Mouse (Mus musculus) lung, embryonic 15.5 days (tissue): Measurements from ENCODE around the gene Fosl2. TPM values are rescaled to one million over a fixed set of nuclear protein-coding genes. Genes with fewer than 3 reads are reported as not detected.

ENCODE experiments used
- ATAC-seq: fragments of 200-750 bp; cut with Nextera tagmentation; 2 replicates; pipeline ENCODE4 v1.8.0; 2017; ENCODE audit warnings: moderate number of reproducible peaks, borderline replicate concordance; ENCODE audit not compliant: low FRiP score, low TSS enrichment; ENCODE audit errors: extremely low read depth
- H3K27ac ChIP-seq: fragments of 300-500 bp; sonication (generic); 2 replicates; pipeline ENCODE4 v1.5.1; 2015; ENCODE audit warnings: moderate library complexity, mild to moderate bottlenecking, inconsistent platforms
- H3K27me3 ChIP-seq: fragments of 300-500 bp; sonication (generic); 2 replicates; pipeline ENCODE4 v1.6.1; 2015; ENCODE audit warnings: inconsistent platforms
- H3K36me3 ChIP-seq: fragments of 300-500 bp; sonication (generic); 2 replicates; pipeline ENCODE4 v1.6.1; 2015; ENCODE audit warnings: inconsistent platforms
- H3K4me1 ChIP-seq: fragments of 300-500 bp; sonication (generic); 2 replicates; pipeline ENCODE4 v1.6.1; 2015; ENCODE audit warnings: inconsistent platforms
- H3K4me2 ChIP-seq: fragments of 300-500 bp; sonication (generic); 2 replicates; pipeline ENCODE4 v1.6.1; 2015; ENCODE audit warnings: inconsistent platforms, mild to moderate bottlenecking, moderate library complexity
- H3K4me3 ChIP-seq: fragments of 300-500 bp; sonication (generic); 2 replicates; pipeline ENCODE4 v1.5.1; 2015; ENCODE audit warnings: mild to moderate bottlenecking, inconsistent platforms
- H3K9ac ChIP-seq: fragments of 300-500 bp; sonication (generic); 2 replicates; pipeline ENCODE4 v1.6.1; 2015; ENCODE audit warnings: inconsistent platforms
- H3K9me3 ChIP-seq: fragments of 300-500 bp; sonication (generic); 2 replicates; pipeline ENCODE4 v1.6.1; 2016; ENCODE audit warnings: inconsistent platforms
- WGBS: fragments of 180-500 bp; shearing (Covaris S2); methylation state at CpG from one replicate; pipeline ENCODE4 v1.1.7; 2015; 5-methylcytosine and 5-hydroxymethylcytosine counted together
- polyA plus RNA-seq: library from polyadenylated mRNA; unstranded; fragments of >200 nt; fragmentation: Nextera tagmentation; extraction: Ambion mirVana; gene quantifications from 2 replicates; pipeline ENCODE4 v1.2.1, GENCODE M21; 2015

Gene Fosl2
- polyA plus RNA-seq, 1 experiment from 2014 or later: 3.6 TPM

- no peak for ATAC-seq
- no peaks in the 10 kb centered on the region for H3K27me3 ChIP-seq
- H3K9ac ChIP-seq: no peak overlapping the region
- WGBS: 42% methylated on average over 4 of the region's 4 CpGs
- H3K4me2 ChIP-seq: no peak overlapping the region
- H3K36me3 ChIP-seq: no peaks in the 10 kb centered on the region
- no peaks in the 10 kb centered on the region; the same call in 1 of the 2 replicates for H3K4me1 ChIP-seq
- no peak overlapping the region for H3K4me3 ChIP-seq
- no peaks in the 10 kb centered on the region for H3K9me3 ChIP-seq
- no peak overlapping the region for H3K27ac ChIP-seq
Measured at GRCm38 (mm10) chr5:32110651-32111050, 24.9 kb upstream of the Fosl2 start.

- WGBS: 73% methylated on average over 7 of the region's 7 CpGs
- no peak for ATAC-seq
- H3K27ac ChIP-seq: no peak overlapping the region
Measured at GRCm38 (mm10) chr5:32112206-32112916, 23.2 kb upstream of the Fosl2 start.

GRCm38 (mm10) chr5:32120901-32121376 is 14.7 kb upstream of the Fosl2 start:
- no peak overlapping the region for H3K4me2 ChIP-seq
- H3K27ac ChIP-seq: no peak overlapping the region
- 53% methylated on average over 11 of the region's 11 CpGs for WGBS
- H3K36me3 ChIP-seq: no peaks in the 10 kb centered on the region
- no peaks in the 10 kb centered on the region for H3K27me3 ChIP-seq
- H3K4me3 ChIP-seq: no peak overlapping the region
- H3K9me3 ChIP-seq: no peaks in the 10 kb centered on the region
- ATAC-seq: no peak
- H3K9ac ChIP-seq: no peak overlapping the region
- H3K4me1 ChIP-seq: 0 out of 2 replicates have a peak, but pooled peaks cover 4% of the 10 kb centered on the region

More at GRCm38 (mm10) chr5:32112206-32112916, 23.2 kb upstream of the Fosl2 start:
- H3K9ac ChIP-seq: no peak overlapping the region
- no peak overlapping the region for H3K4me2 ChIP-seq
- H3K36me3 ChIP-seq: no peaks in the 10 kb centered on the region
- H3K27me3 ChIP-seq: no peaks in the 10 kb centered on the region
- H3K4me3 ChIP-seq: no peak overlapping the region
- H3K9me3 ChIP-seq: no peaks in the 10 kb centered on the region
- H3K4me1 ChIP-seq: no peaks in the 10 kb centered on the region; the same call in 1 of the 2 replicates

- 0 out of 2 replicates have a peak, but pooled peaks cover 4% of the 10 kb centered on the region for H3K4me1 ChIP-seq
- no peaks in the 10 kb centered on the region for H3K36me3 ChIP-seq
- no peak overlapping the region for H3K27ac ChIP-seq
- H3K4me2 ChIP-seq: no peak overlapping the region
- H3K4me3 ChIP-seq: no peak overlapping the region
- 82% methylated on average over 6 of the region's 6 CpGs for WGBS
- no peak for ATAC-seq
- H3K9me3 ChIP-seq: no peaks in the 10 kb centered on the region
- H3K27me3 ChIP-seq: no peaks in the 10 kb centered on the region
- no peak overlapping the region for H3K9ac ChIP-seq
Measured at GRCm38 (mm10) chr5:32121936-32122335, 13.7 kb upstream of the Fosl2 start.

- 72% methylated on average over 5 of the region's 5 CpGs for WGBS
Measured at GRCm38 (mm10) chr5:32122363-32122762, 13.2 kb upstream of the Fosl2 start.

GRCm38 (mm10) chr5:32124957-32125356 is 10.6 kb upstream of the Fosl2 start:
- H3K27ac ChIP-seq: no peak overlapping the region
- ATAC-seq: no peak
- H3K4me1 ChIP-seq: 0 out of 2 replicates have a peak, but pooled peaks cover 13% of the 10 kb centered on the region
- no peak overlapping the region for H3K4me2 ChIP-seq
- 78% methylated on average over 6 of the region's 6 CpGs for WGBS
- no peaks in the 10 kb centered on the region for H3K36me3 ChIP-seq
- no peak overlapping the region for H3K4me3 ChIP-seq
- H3K9me3 ChIP-seq: no peaks in the 10 kb centered on the region
- no peak overlapping the region for H3K9ac ChIP-seq
- H3K27me3 ChIP-seq: no peaks in the 10 kb centered on the region

More at GRCm38 (mm10) chr5:32122363-32122762, 13.2 kb upstream of the Fosl2 start:
- Histone ChIP-seq H3K4me2 (no peak overlapping the region), H3K27me3 (no peaks in the 10 kb centered on the region), H3K4me3 (no peak overlapping the region), H3K9ac (no peak overlapping the region), H3K27ac (no peak overlapping the region), H3K36me3 (no peaks in the 10 kb centered on the region), H3K9me3 (no peaks in the 10 kb centered on the region), H3K4me1 (0 out of 2 replicates have a peak, but pooled peaks cover 4% of the 10 kb centered on the region)
- no peak for ATAC-seq

GRCm38 (mm10) chr5:32127226-32127625 is 8.4 kb upstream of the Fosl2 start:
- ATAC-seq: no peak
- Histone ChIP-seq H3K27me3 (no peaks in the 10 kb centered on the region), H3K4me1 (peaks cover 9% of the 10 kb centered on the region; the same call in 1 of the 2 replicates), H3K4me2 (no peak overlapping the region), H3K9ac (no peak overlapping the region), H3K4me3 (no peak overlapping the region), H3K9me3 (no peaks in the 10 kb centered on the region), H3K36me3 (no peaks in the 10 kb centered on the region), H3K27ac (no peak overlapping the region)
- WGBS: 66% methylated on average over 3 of the region's 3 CpGs

GRCm38 (mm10) chr5:32127927-32128326 is 7.7 kb upstream of the Fosl2 start:
- WGBS: 25% methylated on average over 3 of the region's 3 CpGs
- H3K27me3 ChIP-seq: no peaks in the 10 kb centered on the region
- no peaks in the 10 kb centered on the region for H3K36me3 ChIP-seq
- H3K4me1 ChIP-seq: peaks cover 11% of the 10 kb centered on the region; the same call in 1 of the 2 replicates
- H3K27ac ChIP-seq: no peak overlapping the region
- H3K9me3 ChIP-seq: no peaks in the 10 kb centered on the region
- H3K9ac ChIP-seq: no peak overlapping the region
- no peak for ATAC-seq
- no peak overlapping the region for H3K4me3 ChIP-seq
- no peak overlapping the region for H3K4me2 ChIP-seq

GRCm38 (mm10) chr5:32132971-32133501 is 2.6 kb upstream of the Fosl2 start:
- 0% methylated on average over 43 of the region's 48 CpGs for WGBS
- peak overlapping the region; percentile 63 for H3K9ac ChIP-seq

GRCm38 (mm10) chr5:32133549-32134004 is 2.0 kb upstream of the Fosl2 start:
- WGBS: 0% methylated on average over 20 of the region's 20 CpGs
- ATAC-seq: peak; percentile 29; the same call in 1 of the 2 replicates
- peak overlapping the region; percentile 63 for H3K4me3 ChIP-seq

More at GRCm38 (mm10) chr5:32132971-32133501, 2.6 kb upstream of the Fosl2 start:
- ATAC-seq: 0 out of 2 replicates have a peak, but pooled peaks have one; percentile 4
- Histone ChIP-seq H3K27ac (peak overlapping the region; percentile 99), H3K4me1 (peaks cover 23% of the 10 kb centered on the region), H3K4me2 (peak overlapping the region; percentile 92), H3K27me3 (no peaks in the 10 kb centered on the region), H3K9me3 (no peaks in the 10 kb centered on the region), H3K4me3 (peak overlapping the region; percentile 63), H3K36me3 (no peaks in the 10 kb centered on the region)

GRCm38 (mm10) chr5:32134051-32134732 is 1.4 kb upstream of the Fosl2 start:
- Histone ChIP-seq H3K4me3 (peak overlapping the region; percentile 63), H3K9me3 (no peaks in the 10 kb centered on the region), H3K9ac (peak overlapping the region; percentile 67), H3K36me3 (no peaks in the 10 kb centered on the region), H3K4me2 (peak overlapping the region; percentile 92), H3K4me1 (peaks cover 31% of the 10 kb centered on the region), H3K27me3 (no peaks in the 10 kb centered on the region), H3K27ac (peak overlapping the region; percentile 99)
- WGBS: 3% methylated on average over 21 of the region's 21 CpGs
- ATAC-seq: no peak

More at GRCm38 (mm10) chr5:32133549-32134004, 2.0 kb upstream of the Fosl2 start:
- Histone ChIP-seq H3K27ac (peak overlapping the region; percentile 99), H3K9me3 (no peaks in the 10 kb centered on the region), H3K4me2 (peak overlapping the region; percentile 92), H3K27me3 (no peaks in the 10 kb centered on the region), H3K36me3 (no peaks in the 10 kb centered on the region), H3K9ac (peak overlapping the region; percentile 63), H3K4me1 (peaks cover 25% of the 10 kb centered on the region)
